Mouse (Mus musculus) stomach, postnatal 0 days (tissue): ENCODE data around the gene Cpd.

Source experiments
- CTCF ChIP-seq: IDR thresholded peaks from 2 replicates; pipeline ENCODE4 v1.5.1; 2016; ENCODE audit warnings: antibody characterized with exemption, low read depth, mild to moderate bottlenecking, moderate library complexity
- EP300 ChIP-seq: optimal IDR thresholded peaks from 2 replicates; pipeline ENCODE3; 2016; ENCODE audit warnings: antibody characterized with exemption

- no peak for TF ChIP-seq CTCF
- TF ChIP-seq EP300: no peak
These were observed 38.3 kb downstream of the Cpd start for GRCm38 (mm10) chr11:76808550-76808949.
